Mouse (Mus musculus) right cerebral cortex, postnatal 25 days (tissue): ENCODE results near the gene Olfr921.

Source experiments
- DNase-seq: peaks from one replicate; pipeline ENCODE4 v3.0.0; 2022

The Olfr921 gene

GRCm38 (mm10) chr9:38772768-38773167 is at the start of gene Olfr921:
TSS of gene Olfr921 (plus strand) at chr9:38773068.
- no peak for DNase-seq

DNA sequence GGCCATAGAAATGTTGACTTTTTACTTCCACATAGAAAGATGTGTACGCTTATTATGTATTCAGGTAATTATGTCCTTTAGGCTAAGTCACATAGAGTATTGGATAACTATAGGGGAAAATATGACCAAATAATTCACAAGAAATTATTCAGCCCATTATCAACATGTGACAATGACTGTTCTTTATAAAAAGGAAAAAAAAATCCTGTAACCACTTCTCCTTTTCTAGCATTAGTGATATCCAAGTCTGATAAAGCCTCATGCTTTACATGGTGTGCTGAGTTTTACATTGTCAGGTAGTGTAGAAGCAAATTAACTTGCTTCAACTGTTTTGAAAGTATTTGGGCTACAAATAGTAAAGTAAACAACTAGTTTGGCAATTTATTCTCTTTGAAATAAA is 48.8 kb upstream of the Olfr921 start:
- no peak for DNase-seq

DNA sequence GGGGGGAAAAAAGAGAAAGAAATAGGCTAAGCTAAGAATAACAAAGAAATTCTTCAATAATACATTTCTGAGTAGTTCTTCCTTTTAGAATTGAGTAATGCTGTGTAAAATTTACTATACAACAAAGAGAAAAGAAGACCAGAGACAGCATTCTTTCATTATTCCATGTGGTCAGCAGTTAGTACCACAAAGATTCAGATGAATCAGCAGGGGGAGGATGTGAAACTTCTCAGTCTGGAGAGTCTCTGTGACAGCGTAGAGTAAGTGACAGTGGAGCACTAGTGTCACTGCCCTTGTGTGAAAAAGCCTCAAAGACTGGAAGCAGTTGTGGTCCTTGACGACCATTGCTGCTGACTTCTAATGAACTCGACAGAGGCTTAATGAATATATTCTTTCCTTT is 44.6 kb upstream of the Olfr921 start:
- DNase-seq: no peak

- DNase-seq: no peak
These were observed 31.5 kb upstream of the Olfr921 start for GRCm38 (mm10) chr9:38741408-38741807.

DNA sequence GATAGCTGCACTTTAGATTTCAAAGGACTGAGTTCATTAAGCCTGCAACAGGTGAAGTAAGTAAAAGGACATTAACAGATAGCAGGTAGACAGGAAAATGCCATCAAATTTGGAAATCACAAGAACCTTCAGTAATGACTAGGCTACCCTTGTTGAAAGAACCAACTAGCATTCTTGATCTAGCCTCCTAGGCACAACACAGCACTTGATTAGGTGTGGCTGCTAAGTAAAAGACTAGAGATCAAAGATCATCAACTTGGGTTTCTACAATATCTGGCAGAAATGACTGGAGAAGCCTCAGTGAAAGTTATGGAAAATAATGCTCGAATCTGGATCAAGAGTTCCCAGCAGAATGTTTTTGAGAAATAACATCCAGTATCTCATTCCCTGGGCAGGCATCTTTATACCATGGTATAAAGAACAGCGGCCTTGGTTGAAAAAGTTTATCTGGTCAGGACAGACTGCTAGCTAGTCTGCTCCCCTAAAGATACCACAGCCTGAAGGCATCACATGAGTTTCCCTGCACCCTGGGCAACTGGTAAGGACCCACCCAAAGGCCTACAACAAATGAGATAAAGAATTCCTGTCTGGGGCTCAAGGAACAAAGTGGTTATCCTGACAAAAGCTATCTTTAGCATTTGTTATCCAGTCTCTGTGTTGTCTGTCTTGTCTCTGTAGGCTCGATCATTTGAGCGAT is 28.1 kb upstream of the Olfr921 start:
- DNase-seq: no peak

DNA sequence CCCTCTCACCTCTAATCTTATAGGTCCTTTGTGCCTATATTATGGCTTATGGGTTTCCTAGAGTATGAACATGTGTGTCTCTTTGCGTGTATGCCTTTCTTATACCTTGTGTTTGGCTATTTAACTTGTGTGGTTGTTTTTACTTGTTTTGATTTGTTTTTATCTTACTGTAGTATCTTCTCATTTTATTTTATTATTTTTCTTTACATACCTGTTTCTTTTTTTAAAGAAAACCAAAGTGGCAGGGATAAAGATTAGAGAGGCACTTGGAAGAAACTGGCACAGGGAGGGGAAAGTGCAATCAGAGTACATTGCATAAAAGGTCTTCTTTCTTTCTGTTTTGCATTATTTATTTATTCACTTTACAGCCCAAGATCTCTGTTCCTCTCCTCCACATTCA is 20.9 kb upstream of the Olfr921 start, which contains the start of gene Olfr920:
Gene Olfr920 (plus strand): TSS at position 301 of the 400 bp plus-strand sequence.
- no peak for DNase-seq

DNA sequence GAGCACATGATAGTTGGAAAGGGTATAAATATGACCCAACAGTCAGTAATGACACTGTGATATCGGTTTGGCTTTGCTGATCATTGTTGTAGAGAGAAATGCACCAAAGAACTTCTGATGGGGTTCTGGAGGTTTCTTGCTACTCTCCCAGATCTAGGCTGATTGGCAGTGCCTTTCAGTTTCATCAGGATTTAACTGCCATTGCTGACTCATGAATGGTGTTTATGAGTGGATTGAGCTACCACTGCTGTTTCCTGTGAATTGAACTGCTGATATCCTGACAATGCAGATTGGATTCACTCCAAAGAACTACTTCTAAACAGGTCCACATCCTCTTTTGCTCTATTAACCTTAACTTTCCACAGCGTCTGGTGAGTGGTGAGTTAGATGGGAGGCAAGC is 19.8 kb downstream of the Olfr921 start:
- no peak for DNase-seq

GRCm38 (mm10) chr9:38805696-38806095 is 32.8 kb downstream of the Olfr921 start:
- DNase-seq: no peak

DNA sequence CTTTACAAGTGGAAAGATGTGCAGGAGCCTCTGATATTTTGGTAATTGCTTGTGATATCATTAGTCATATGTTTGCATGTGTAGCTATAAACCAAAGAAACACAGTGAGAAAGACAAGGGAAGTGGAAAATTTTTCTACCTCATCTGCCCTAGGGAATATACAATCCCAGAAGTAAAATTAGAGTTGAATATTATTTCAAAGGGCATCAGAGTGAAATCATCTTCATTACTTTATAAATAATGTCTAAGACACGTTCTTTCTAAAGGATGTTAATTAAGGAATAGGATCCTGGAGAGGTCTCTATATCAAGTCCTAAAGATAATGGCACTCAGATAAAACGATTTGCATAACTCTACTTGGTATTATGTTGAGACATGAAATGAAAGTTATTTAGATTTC is 41.4 kb downstream of the Olfr921 start, which contains the start of gene Olfr922:
Gene Olfr922 (plus strand): TSS at position 301 of the 400 bp plus-strand sequence.
- no peak for DNase-seq

GRCm38 (mm10) chr9:38815458-38815986 is 42.7 kb downstream of the Olfr921 start:
- DNase-seq: no peak

- no peak for DNase-seq
These were observed 53.4 kb downstream of the Olfr921 start, which contains the start of gene Olfr923 for GRCm38 (mm10) chr9:38826245-38826644. TSS of gene Olfr923 (plus strand) at chr9:38826545.
